Mouse (Mus musculus): ENCODE measurements at regions not wholly inside any gene's neighbourhood (a gene's known extent, or its start where the extent isn't known, plus 50 kb on each side); places are given as distances from the start of the nearest gene placed in this dataset.

- no peak for ATAC-seq (replicated peaks; ENCODE audit: low FRiP score, low TSS enrichment, poor library complexity, severe bottlenecking)
Observed at GRCm38 (mm10) chr3:117520461-117520860, 54.2 kb upstream of the Plppr5 start.

- no peak for ATAC-seq (replicated peaks; ENCODE audit: low FRiP score, low TSS enrichment, poor library complexity, severe bottlenecking)
Observed at GRCm38 (mm10) chr3:117508090-117508489, 66.5 kb upstream of the Plppr5 start.

GRCm38 (mm10) chr3:117506151-117506723, 68.4 kb upstream of the Plppr5 start:
- no peak for ATAC-seq (replicated peaks; ENCODE audit: low FRiP score, low TSS enrichment, poor library complexity, severe bottlenecking)

DNA sequence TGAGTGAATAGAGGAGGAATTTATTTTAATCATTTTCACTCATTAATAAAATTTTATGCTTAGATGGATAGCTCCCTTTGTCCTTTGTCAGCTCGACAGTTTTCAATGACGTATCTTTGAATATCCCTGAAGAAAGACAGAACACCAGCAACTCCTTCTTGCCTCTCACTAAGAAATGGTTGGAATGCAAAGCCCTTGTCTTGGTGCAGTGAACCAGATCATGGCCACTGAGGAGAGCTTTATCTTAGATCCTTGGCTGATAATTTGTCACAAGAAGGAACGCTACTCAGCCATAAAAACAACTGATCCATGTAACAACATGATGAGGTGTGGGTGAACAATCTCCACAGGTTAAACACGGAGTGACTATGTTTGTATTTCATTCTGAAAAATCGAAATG, 73.5 kb upstream of the Plppr5 start:
- ATAC-seq (replicated peaks; ENCODE audit: low FRiP score, low TSS enrichment, poor library complexity, severe bottlenecking) = no peak

DNA sequence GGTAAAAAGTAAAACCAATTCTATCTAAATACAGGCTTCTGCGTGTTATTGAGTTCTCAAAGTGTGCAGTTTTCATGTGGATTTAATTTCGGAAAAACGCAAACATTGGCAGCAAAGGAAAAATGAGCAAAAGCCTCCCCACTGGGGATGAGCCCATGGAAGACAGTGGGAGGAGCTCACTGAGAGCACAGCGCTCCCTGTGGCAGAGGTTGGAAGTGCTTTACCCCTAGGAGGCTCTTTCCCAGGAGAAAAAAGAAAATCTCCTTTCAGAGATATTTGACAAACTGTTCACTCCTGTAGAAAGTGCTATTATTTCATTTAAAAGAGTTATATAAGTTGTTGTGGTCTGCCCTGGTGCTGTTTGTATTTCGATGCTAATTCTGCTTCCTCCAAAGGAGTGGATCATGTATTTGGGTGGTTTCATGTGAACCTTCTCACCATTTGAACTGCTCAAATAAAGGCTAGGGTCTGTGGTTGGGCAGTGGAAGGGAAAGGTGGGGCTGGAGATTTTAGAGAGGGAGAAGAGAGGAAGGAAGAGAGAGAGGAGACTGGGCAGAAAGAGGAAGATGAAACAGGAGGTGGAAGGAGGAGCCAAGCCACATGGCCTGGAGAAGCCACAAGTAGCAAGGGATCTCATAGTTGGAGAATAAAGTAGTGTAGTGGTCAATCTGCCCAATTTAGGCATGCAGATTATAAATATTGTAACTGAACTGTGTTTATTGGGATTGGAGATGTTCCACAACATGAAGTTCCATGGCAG, 76.3 kb upstream of the Plppr5 start:
- ATAC-seq (replicated peaks; ENCODE audit: low FRiP score, low TSS enrichment, poor library complexity, severe bottlenecking) = no peak

DNA sequence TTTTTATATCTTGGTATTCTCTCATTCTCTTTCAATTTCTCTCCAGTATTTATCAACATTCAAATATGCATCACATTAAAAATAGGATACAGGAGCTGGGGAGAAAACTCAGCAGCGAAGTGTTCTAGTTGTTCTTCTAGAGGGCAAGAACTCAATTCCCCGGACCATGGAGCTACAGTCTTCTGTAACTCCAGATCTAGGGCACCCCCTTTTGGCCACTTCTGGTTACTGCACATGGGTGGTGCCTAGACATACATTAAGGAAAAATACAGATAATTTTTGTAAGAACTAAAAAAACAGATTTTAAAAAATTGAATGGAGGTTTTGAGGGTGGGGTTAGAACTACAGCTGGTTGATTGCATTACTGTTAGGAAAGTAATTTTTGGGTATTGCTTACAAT, 80.5 kb upstream of the Plppr5 start:
- no peak for ATAC-seq (replicated peaks; ENCODE audit: low FRiP score, low TSS enrichment, poor library complexity, severe bottlenecking)

DNA sequence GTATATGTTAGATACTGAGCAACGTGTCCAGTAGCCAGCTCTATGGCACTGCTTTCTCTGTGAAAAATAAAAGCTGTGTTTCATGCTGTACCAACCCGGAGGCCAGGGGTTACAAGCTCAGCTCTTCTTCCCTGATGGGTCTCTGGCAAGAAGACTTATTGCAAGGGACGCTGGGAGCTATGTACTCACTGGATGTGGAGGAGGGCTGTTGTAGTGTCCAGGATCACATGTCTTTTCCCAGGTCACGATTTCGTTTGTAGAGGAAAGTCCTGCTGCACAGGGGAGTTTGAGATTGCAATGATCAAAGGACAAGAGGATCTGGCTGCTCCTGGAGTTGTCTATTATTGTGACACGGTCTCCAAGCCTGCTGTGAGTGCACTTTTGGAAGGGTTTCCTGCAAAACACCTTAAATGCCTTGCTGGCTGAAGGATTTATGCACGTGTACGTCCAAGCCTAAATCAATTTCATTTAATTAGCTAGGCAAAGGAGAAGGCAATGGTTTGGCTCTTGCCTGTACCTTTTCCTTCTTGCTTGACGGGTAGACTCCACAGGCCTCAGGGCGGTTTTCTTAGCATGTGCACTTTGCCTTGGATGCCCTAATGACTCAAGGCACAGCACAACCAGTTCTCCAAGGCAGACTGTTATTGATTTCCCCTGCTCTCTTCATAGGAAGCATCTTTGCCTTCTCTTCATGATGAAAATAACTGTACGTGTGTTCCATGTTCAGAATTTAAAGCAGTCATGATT, 87.2 kb upstream of the Plppr5 start:
- no peak for ATAC-seq (replicated peaks; ENCODE audit: low FRiP score, low TSS enrichment, poor library complexity, severe bottlenecking)

- no peak for ATAC-seq (replicated peaks; ENCODE audit: low FRiP score, low TSS enrichment, poor library complexity, severe bottlenecking)
Observed at GRCm38 (mm10) chr3:117486351-117486750, 88.3 kb upstream of the Plppr5 start.

GRCm38 (mm10) chr3:117480131-117480530, 94.5 kb upstream of the Plppr5 start:
- no peak for ATAC-seq (replicated peaks; ENCODE audit: low FRiP score, low TSS enrichment, poor library complexity, severe bottlenecking)

- no peak for ATAC-seq (replicated peaks; ENCODE audit: low FRiP score, low TSS enrichment, poor library complexity, severe bottlenecking)
Observed at GRCm38 (mm10) chr3:117459507-117459906, 98.8 kb upstream of the Plppr4 start.

- ATAC-seq (replicated peaks; ENCODE audit: low FRiP score, low TSS enrichment, poor library complexity, severe bottlenecking) = no peak
Observed at GRCm38 (mm10) chr3:117450559-117450958, 89.9 kb upstream of the Plppr4 start.

GRCm38 (mm10) chr3:117441887-117442286, 81.2 kb upstream of the Plppr4 start:
- no peak for ATAC-seq (replicated peaks; ENCODE audit: low FRiP score, low TSS enrichment, poor library complexity, severe bottlenecking)

DNA sequence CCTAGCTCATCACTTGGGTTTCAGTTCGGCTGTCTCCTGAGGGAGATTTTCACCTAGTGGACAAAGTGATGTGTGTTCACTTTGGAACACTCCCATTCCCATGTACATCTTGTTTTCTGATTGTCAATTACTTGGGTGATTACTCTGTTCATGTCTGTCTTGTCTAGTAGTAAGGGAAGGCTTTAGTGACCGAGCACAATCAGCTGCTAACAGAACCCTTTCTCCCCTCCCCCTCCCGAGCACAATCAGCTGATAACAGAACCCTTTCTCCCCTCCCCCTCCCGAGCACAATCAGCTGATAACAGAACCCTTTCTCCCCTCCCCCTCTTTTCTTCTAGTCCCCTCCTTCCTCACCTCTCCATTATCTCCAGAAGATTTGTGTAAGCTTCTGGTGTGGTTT, 79.6 kb upstream of the Plppr4 start:
- ATAC-seq (replicated peaks; ENCODE audit: low FRiP score, low TSS enrichment, poor library complexity, severe bottlenecking) = peak; percentile 69

DNA sequence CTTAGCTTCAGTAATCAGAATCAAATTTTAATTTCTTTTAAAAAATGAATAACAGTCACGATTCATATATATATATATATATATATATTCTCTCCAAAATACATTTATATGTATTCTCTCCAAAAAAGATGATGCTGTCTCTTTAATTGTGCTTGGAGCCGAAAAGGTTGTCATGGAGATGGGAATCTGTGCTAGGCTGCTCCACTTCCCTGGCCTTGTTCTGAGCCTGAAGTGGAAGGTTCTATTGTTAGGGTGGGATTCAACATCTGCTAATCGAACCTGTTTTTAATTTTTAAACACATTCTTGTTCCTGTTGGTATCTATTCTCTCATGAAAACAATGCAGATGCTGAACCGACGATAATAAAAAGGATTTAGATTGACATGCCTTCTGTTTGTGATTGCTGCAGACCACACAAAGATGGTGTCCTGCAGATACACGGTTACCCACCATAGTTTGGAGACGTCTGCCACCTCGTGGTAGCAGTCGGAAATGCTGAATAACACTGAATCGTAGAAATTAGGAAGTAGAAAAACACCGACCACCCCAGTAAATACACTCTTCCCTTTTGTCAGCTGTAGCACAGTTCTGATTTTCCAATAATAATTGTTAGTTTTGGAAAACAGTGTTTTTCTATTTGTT, 77.9 kb upstream of the Plppr4 start:
- ATAC-seq (replicated peaks; ENCODE audit: low FRiP score, low TSS enrichment, poor library complexity, severe bottlenecking) = peak; percentile 95

GRCm38 (mm10) chr3:117424526-117424925, 63.9 kb upstream of the Plppr4 start:
- ATAC-seq (replicated peaks; ENCODE audit: low FRiP score, low TSS enrichment, poor library complexity, severe bottlenecking) = no peak

- no peak for ATAC-seq (replicated peaks; ENCODE audit: low FRiP score, low TSS enrichment, poor library complexity, severe bottlenecking)
Observed at GRCm38 (mm10) chr3:117412896-117413747, 52.4 kb upstream of the Plppr4 start.

All from megakaryocyte-erythroid progenitor cell, adult 5-6 weeks (primary cell).